In genomic region chr1:153326226-153326625, GRCm38 (mm10) we compare ENCODE assay signal across 15 mouse cellular contexts.
"Had no signal": no experiment of that assay in that cellular context is flagged by ENCODE, and none has a peak within 500 bp of the region (broad histone marks: within the 10 kb centered on the region; RNA-seq: fewer than 3 reads in every experiment).

No protein-coding gene starts in this region.

- H3K4me2 ChIP-seq: limb, embryonic 13.5 days; neural tube, embryonic 15.5 days had no signal

- H3K36me3 ChIP-seq: neural tube, embryonic 15.5 days had no signal

- H3K27me3 ChIP-seq: limb, embryonic 13.5 days; neural tube, embryonic 15.5 days had no signal

- DNase-seq: kidney, adult 9 months; kidney, postnatal 36 days; layer of hippocampus, adult 9-11 months; layer of hippocampus, postnatal 36 days; lung, adult 18-20 months; lung, postnatal 14 days; midbrain, embryonic 14.5 days; right cerebral cortex, adult 18-20 months; right cerebral cortex, postnatal 25 days; thymus, postnatal 36 days had no signal

- H3K9ac ChIP-seq: limb, embryonic 13.5 days; liver, embryonic 14.5 days; neural tube, embryonic 15.5 days had no signal

- H3K9me3 ChIP-seq: limb, embryonic 13.5 days; neural tube, embryonic 15.5 days had no signal

- H3K4me3 ChIP-seq: limb, embryonic 13.5 days; myocyte; neural tube, embryonic 15.5 days had no signal

- H3K27ac ChIP-seq: kidney, postnatal 0 days; limb, embryonic 13.5 days; liver, embryonic 14.5 days; neural tube, embryonic 15.5 days had no signal
